Mouse (Mus musculus): Measurements from ENCODE around the gene Nf1.

Nf1 gene

DNA sequence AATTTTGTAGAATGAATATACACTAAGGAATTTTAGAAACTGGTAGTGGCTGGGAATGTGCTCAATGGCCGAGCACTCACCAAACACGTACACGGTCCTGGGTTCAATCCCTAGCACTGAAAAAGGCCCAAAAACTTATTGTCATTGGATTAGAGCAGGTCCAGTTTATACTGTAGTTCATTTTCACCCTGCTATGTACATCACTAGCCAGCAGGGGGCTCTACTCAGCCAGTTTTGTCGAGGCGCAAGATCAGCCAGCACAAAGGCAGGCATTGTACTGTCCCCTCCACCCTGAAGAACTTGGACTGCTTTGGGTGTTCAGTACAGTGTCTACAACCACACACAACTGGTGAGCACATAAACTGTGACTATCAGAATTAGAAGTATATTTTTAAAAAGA lies 244.7 kb downstream of the Nf1 start:
- DNase-seq (ENCODE audit: low spot score in 2 of 2) = peak; percentile 56 to 80

DNA sequence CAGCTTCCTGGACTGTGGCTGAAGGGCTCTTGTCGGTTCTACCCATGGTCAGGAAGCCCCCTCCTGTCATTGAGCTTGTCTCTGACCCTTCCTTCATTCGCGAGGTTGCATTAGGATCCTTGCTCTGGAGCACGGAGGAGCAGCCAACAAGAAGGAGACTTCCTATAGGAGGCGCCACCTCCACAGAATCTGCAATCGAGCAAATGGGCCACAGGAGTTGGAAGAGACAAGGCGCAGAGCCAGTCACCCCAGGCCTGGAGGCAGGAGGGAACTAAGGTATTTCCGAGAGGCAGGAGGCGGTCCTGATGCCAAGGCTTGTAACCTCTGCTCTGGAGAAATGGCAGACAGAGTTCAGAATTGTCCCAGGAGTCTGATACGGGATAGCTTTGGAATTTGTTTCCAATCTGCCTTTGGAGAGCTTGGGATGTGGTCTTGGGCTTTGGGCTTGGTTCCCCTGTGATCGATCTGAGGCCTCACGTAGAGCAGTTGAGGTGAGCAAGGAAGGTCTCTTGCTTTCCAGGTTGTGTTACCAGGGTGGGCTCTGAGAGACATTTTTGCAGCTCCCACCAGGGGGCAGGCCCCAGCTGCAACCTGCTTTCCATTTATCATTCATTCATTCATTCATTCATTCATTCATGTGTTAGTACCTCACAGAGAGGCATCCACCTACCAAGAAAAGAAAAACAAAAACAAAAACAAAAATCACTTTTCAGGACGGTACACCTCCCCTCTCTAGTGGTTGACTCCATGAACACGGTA lies 250.0 kb downstream of the Nf1 start:
- no peak for DNase-seq (ENCODE audit: low spot score in 2 of 2)

DNA sequence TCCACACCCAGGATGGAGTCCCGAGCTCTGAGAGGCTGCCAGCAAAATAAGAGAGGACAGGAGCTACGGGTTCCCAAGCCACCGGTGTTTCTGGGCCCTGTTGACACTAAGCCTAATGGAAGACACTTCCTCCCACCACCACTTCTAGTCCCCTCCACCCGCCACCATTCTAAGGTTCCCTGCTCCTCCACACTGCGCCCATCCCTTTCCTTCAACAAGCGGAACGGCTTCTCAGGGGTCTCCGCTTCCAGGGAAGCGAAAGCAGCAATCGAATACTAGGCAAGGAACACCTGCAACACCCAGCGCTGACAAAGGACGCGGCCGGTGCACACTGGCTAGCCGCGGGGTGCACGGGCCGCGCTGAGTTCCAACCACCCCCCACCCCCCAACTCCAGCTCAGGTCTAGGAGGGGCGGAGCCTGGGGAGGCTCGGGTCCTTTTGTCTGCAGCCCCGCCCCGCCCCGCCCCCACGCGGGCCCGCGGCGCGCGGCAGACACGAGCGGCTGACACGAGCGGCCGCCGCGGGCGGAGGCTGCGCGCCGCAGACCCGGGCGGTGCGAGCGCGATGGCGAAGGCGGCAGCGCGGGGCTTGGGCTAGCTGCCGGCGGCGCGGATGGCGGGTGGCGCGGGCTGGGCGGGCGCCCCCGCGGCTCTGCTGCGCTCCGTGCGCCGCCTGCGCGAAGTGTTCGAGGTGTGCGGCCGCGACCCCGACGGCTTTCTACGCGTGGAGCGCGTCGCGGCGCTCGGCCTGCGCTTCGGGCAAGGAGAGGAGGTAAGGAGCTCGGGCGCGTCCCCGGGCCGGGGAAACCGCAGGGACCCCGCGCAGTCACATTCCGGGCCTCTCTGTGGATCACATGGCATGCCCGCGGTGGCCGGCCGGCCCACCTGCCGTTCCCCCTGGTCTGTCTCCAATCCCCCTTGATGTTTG lies 251.4 kb downstream of the Nf1 start, which contains the start of gene Rab11fip4:
Rab11fip4 (plus strand) TSS at position 549 of the 927 bp plus-strand sequence.
- DNase-seq (ENCODE audit: low spot score in 2 of 2) = peak in 1 of 2 experiments; percentile 60

DNA sequence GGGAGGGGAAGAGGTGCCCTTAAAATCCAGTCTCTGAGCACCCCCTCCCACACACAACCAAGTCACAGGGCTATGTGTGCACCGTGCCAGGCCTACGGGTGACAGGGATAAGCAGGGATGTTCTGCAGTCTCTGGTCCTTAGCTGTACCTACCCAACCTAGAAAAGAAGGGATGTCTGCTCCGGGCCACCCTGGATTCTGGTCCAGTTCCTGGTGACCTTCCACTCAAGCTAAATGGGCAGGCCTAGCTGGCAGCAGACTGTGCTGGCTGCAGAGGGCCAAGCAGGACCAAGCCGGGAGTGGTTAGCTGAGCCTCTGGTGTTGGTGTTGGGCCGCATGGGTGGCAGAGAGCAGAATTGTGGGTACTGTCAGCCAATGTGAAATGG lies 252.1 kb downstream of the Nf1 start:
- peak in 1 of 2 experiments; percentile 56 for DNase-seq (ENCODE audit: low spot score in 2 of 2)

DNA sequence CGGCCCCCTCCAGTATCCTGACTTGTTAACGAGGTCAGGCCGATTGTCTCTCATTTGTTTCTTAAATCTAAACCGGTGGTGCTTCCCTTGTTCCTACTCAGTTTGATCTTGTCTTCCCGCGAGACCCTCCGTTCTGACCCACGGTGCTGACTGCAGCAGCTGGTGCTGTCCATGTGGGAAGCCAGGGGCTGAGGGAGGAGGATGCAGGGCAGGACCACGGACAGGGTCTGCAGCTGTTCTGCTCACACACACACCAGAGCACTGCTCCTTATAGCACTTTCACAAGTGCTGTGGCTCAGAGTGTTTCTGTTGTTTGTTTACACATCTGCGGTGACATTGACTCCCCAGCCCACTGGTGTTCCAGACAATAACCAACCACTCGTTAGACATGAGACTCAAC lies 254.0 kb downstream of the Nf1 start:
- DNase-seq (ENCODE audit: low spot score in 2 of 2) = no peak

DNA sequence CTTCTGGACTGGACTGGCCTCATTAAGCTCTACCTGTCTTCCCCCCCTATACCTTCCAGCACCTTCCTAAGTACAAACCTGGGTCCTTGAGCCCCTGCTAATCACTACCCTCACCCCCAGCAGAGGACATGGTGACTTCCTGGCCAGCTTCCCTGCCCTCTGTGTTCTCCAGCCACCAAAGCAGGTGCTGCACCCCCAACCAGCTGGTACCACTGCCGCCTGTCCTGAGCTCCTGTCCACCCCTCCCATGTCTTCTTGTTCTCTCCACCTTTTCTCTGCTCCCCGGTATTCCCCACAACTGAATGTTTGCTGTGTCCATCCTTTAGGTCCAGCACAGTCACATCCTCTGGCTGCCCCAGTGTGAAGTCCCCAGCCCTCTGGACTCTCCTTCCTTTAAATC lies 271.0 kb downstream of the Nf1 start:
- no peak for DNase-seq (ENCODE audit: low spot score in 2 of 2)

DNA sequence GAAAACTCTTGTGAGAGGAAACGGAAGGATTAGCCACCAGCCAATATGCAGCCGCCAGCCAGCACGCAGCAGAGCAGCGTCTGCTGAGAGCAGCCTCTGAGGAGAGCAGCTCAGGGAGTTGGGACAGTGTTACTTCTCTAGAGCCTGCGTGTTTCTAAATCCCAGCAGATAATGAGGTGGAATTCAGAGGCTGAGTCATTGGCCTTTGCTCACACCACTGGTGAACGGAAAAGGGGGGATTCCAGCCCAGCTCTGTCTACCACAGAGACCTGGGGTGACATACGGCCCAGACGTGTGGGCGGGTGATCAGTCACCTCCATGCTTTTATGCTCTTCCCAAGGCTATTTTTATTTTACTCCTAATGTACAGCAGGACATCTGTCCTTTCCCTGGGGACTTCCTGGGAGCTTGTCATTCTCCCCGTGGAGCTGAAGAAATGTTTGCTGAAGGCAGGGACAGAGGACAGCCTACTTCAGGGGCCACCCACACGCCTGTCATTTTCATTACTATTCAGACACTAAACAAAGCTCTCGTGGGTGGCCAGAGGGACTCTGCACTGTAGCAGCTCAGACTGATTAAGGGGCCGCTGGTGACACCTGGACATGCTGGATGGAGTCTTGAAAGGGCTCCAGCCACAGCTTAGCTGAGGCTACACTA lies 271.6 kb downstream of the Nf1 start:
- DNase-seq (ENCODE audit: low spot score in 2 of 2) = no peak

DNA sequence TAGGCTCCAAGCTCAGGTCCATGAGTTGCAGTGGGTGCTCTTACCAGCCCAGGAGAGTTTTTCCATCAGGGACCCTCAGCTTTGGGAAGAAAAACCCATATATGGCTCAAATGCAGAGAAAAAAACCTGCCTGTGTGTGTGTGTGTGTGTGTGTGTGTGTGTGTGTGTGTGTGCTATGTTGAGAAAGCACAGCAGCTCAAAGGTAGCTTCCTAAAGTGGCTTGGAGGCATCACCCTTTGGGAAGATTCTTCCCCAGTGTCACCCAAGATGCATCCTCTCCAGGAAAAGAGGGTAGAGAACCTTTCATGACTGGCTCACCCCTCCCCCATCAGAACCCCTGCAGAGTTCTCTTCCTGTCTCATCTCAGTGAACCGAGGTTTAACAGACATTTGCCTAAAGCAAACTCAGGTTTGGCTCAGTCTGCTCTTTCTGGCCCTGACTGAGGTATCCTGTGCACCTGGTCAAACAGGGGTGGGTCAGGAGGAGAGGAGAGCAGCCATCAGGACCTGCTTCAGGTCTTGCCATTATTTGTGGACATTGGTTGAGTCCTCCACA lies 272.6 kb downstream of the Nf1 start:
- DNase-seq (ENCODE audit: low spot score in 2 of 2) = no peak

DNA sequence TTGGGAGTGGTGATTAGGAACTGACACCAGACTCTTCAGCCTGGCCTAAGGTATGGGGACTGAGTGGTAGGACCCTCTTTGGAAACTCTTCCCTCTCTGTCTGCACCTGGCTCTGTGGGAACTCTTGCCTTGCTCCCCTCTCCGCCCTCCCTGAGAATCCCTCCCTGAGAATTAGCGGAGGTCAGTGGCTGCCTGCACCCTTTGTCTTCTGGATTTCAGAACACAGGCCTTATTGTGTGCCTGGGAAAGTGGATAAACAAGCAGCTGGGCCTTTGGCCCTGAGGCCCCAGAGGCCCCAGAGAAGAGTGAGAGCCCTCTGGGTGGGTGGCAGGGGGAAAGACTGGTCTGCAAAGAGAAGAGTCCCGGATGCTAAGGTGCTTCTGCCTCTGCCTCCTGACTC lies 273.6 kb downstream of the Nf1 start:
- no peak for DNase-seq (ENCODE audit: low spot score in 2 of 2)

DNA sequence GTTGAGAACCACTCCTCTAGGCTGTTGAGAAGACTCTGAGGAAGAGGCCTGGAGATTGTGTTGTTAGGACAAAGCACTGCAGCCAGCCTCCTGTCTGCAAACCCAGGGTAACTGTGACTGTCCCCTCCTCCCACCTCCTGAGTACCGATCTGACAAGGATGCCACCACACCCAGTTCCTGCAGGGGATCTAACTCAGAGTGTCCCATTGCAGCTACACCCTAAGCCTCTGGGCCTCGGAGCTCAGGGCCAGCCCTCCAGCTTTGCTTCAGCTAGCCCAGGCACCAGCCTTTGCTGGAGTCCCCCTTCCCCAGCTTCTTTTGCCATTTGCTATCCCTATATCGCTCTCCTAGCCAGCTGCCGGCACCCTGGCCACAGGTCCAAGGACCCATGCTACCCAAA lies 274.2 kb downstream of the Nf1 start:
- no peak for DNase-seq (ENCODE audit: low spot score in 2 of 2)

DNA sequence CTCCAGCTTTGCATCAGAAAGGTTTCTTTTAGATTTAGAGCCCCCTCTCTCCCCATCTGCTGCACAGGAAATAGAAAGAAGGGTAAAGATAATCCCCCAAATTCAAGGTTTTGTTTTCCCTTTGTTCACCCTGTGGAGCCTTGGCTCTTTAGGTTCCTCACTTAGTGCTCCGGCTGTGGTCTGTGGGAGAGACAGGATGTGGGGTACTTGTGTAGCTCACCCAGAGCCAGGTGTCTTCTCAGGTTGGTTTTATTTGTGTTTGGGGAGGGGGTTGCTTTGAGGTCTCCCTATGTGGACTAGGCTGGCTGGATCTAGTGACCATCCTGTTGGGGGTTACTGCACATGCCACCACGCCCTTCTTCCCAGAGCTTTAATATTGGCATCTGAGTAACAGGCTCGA lies 275.4 kb downstream of the Nf1 start:
- no peak for DNase-seq (ENCODE audit: low spot score in 2 of 2)

DNA sequence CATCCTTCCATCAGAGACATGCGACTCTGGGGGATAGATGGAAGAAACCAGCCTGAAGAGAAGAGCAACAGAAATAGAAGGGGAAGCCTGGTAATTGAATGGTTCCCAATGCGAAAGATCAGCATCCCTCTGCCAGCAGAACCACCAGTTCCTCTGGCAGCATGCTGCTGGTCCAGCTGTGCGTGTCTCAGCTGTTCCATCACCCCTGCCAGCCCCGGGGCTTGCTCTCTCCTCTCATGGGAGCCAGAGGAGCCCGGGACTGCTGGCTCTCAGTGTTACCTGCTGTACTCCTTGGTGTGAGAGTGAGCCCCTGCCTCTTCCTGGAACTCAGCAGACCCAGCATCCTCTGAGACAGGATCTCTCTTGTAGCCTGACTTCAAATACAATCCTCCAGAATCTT lies 276.4 kb downstream of the Nf1 start:
- DNase-seq (ENCODE audit: low spot score in 2 of 2) = no peak

DNA sequence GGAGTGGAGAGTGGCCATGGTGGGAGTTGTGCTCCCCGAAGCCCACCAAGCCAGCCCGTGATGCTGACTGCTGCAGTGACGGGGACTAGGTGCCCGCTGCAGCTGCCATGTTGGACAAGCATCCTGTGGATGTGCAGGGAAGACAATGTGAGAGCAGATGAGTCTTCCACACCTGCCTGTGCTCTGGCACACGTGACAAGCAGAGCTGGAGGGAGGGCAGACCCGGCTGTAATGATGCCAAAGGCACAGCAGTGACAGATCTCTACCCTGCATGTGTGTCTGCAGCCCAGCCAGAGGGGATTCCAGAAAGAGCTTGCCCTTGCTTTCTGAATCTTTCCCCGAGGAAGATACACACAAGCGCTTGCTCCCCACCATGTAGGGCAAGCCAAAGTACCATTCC lies 278.5 kb downstream of the Nf1 start:
- DNase-seq (ENCODE audit: low spot score in 2 of 2) = no peak

DNA sequence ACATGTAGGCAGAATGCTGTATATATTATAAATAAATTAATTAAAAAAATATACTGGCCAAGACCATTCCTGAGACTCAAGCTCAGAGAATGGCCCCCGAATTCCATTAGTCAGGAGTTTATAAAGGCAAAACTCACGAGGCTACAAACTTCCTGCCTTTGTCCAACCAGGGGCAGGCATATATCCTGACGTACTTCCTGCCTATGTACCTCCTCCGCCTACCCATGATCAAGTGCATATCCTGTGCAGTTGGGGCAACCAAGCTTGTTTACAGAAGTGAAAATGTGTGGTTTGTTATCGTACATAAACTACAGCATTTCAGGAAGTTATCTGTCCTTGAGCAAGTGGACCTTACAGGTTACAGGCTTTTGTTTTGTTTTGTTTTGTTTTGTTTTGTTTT lies 283.5 kb downstream of the Nf1 start:
- no peak for DNase-seq (ENCODE audit: low spot score in 2 of 2)

DNA sequence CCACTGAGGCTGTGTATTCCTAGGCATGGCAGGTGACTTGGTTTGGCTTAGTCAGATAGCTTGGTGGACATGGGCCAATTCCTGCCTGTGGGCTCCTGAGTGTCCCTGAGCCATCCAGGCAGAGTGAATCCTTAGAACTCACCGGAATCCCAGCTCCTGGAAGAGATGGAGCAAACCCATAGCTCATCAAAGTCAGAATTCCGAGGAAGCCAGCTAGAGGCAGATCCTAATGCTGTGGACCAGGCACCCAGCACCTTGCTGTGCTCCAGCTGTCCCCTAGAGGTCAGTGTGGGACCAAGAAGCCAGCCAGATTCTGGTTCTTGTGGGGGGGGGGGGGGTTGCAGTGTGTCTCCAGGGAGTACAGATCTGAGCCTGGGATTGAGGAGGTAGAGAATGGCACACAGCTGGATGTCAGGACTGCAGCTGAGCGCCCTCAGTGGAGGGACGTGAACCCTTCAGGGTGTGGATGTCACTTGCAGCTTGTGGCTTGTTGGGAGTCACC lies 285.4 kb downstream of the Nf1 start:
- peak; percentile 60 to 79 for DNase-seq (ENCODE audit: low spot score in 2 of 2)

DNA sequence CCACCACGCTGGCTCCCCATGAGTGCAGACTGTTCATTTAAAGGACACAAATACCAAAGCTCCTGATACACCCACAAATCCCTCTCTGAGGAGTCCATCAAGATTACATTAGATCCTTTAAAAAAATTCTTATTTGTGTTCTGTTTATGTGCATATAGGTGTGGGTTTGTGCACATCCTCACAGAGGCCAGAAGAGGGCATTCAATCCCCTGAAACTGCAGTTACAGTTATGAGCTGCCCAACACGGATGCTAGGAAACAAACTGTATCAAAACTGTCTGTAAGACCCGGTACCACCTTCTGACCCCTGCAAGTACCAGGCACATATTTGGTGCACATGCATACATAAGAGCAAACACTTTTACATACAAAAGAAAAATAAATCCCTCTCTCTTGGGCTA lies 289.2 kb downstream of the Nf1 start:
- no peak for DNase-seq (ENCODE audit: low spot score in 2 of 2)

DNA sequence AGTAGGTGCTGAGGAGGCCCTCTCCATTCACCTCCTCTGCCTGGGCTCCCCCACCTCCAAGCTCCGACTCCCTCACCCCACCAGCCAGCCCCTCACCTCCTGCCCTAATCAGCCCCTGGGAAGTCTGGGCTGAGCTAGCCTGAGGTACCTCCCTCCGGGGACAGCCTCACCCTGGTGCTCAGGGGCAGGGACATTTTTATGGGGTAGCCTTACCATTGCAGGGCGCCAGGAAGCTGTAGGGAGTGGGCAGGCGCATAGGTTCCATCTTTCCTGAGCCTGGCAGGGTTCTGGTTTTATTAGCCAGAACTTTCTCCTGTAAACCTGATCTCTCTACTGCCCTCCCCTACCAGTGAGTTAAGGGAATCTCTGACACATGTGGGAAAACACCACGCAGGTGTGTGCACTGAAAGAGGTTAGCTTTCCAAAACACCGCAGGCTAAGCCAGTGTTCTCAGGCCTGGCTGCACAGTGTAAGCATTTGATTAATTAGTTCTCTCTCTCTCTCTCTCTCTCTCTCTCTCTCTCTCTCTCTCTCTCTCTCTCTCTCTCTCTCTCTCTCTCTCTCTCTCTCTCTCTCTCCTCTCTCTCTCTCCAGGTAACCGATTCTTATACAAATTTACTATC lies 290.4 kb downstream of the Nf1 start:
- DNase-seq (ENCODE audit: low spot score in 2 of 2) = no peak

DNA sequence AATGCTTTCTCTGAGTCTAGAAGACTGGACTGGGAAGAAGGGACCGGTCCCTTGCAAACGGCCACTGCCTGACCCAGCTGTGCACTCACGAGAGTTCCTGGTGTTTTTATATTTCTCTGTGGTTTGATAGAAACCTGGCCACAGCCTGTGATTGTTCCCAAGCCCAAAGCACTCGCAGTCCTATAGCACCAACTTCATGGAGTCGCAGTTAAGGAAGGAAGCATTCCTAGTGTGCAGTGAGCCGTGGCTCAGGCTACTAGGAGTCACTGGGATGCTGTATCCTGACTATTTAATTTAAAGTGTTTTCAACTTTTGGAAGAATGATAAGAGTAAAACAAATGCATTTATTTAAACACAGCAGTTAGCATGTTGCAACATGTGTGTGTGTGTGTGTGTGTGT lies 291.0 kb downstream of the Nf1 start:
- DNase-seq (ENCODE audit: low spot score in 2 of 2) = no peak
